Mouse (Mus musculus): Measurements from ENCODE around the gene Olfr970.

- TF ChIP-seq GATA1 (IDR thresholded peaks at IDR 0.05; ENCODE audit: borderline replicate concordance, low read length) = no peak
- TF ChIP-seq FLI1 (IDR thresholded peaks at IDR 0.05; ENCODE audit: low read length) = no peak
Observed at GRCm38 (mm10) chr9:39866122-39866521, 57.5 kb downstream of the Olfr970 start, which contains the start of gene Olfr972.

All from megakaryocyte, embryonic 14.5 days (primary cell).